Mouse (Mus musculus) lung, postnatal 0 days (tissue): ENCODE data around the gene Slc16a14. TPM values are rescaled to one million over a fixed set of nuclear protein-coding genes. Genes with fewer than 3 reads are reported as not detected.

ENCODE experiments used
- ATAC-seq: fragments of 200-750 bp; cut with Nextera tagmentation; 2 replicates; pipeline ENCODE4 v1.8.0; 2017; ENCODE audit warnings: moderate library complexity
- DNase-seq: peaks from one replicate; pipeline ENCODE4 v3.0.0-alpha.2; 2016; ENCODE audit warnings: low spot score
- H3K27ac ChIP-seq: fragments of 300-500 bp; sonication (generic); 2 replicates; pipeline ENCODE4 v1.5.1; 2014; ENCODE audit warnings: antibody characterized with exemption, mild to moderate bottlenecking, low read length, mixed read lengths
- H3K27me3 ChIP-seq: fragments of 300-500 bp; sonication (generic); replicated peaks from 2 replicates; pipeline ENCODE4 v1.6.1; 2014; ENCODE audit warnings: low read length, mixed read lengths; ENCODE audit not compliant: insufficient read depth
- H3K36me3 ChIP-seq: fragments of 300-500 bp; sonication (generic); 2 replicates; pipeline ENCODE4 v1.6.1; 2014; ENCODE audit warnings: low read length, mixed read lengths; ENCODE audit not compliant: insufficient read depth
- H3K4me1 ChIP-seq: fragments of 300-500 bp; sonication (generic); 2 replicates; pipeline ENCODE4 v1.6.1; 2014; ENCODE audit warnings: antibody characterized with exemption, low read depth, low read length, mixed read lengths; ENCODE audit not compliant: insufficient read depth
- H3K4me2 ChIP-seq: fragments of 300-500 bp; sonication (generic); replicated peaks from 2 replicates; pipeline ENCODE4 v1.6.1; 2014; ENCODE audit warnings: low read depth, mild to moderate bottlenecking, low read length, moderate library complexity, mixed read lengths
- H3K4me3 ChIP-seq: fragments of 300-500 bp; sonication (generic); 2 replicates; pipeline ENCODE4 v1.5.1; 2014; ENCODE audit warnings: low read depth, low read length
- H3K9ac ChIP-seq: fragments of 300-500 bp; sonication (generic); replicated peaks from 2 replicates; pipeline ENCODE4 v1.6.1; 2014; ENCODE audit warnings: low read depth, mild to moderate bottlenecking
- H3K9me3 ChIP-seq: fragments of 300-500 bp; sonication (generic); 2 replicates; pipeline ENCODE4 v1.6.1; 2016; ENCODE audit warnings: low read length, mixed read lengths
- CTCF ChIP-seq: IDR thresholded peaks from 2 replicates; pipeline ENCODE4 v1.5.1; 2016; ENCODE audit warnings: antibody characterized with exemption, mild to moderate bottlenecking
- EP300 ChIP-seq: IDR thresholded peaks from 2 replicates; pipeline ENCODE4 v1.6.1; 2016; ENCODE audit warnings: antibody characterized with exemption, mild to moderate bottlenecking, control low read depth
- WGBS: fragments of 180-500 bp; shearing (Covaris S2); extraction: QIAGEN DNeasy Blood & Tissue Kit; methylation state at CpG from one replicate; pipeline ENCODE4 v1.1.7; 2014; 5-methylcytosine and 5-hydroxymethylcytosine counted together
- polyA plus RNA-seq: library from polyadenylated mRNA; unstranded; fragments of >200 nt; fragmentation: Nextera tagmentation; extraction: Ambion mirVana; gene quantifications from 2 replicates; pipeline ENCODE4 v1.2.1, GENCODE M21; 2015

Slc16a14 gene
- polyA plus RNA-seq, 1 experiment from 2014 or later, result 0.04 TPM

DNA sequence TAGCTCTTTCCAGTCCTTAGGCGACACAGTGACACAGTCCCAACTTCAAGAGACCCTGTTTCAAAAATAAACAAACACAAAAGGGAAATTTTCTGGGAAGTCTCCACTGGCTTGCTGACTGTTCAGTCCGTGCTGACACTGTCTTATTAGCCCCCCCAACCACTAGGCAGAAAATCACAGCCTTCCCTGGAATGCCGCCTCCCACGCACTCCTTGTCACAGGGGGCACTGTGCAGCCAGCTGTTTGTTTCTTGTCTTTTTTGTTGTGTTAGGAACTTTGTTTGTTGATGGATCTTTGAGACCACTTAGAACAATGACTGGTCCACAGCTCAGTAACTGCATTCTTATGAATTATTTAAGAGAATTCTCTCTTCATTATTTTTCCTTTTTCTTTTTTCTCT is 51.0 kb downstream of the Slc16a14 start:
- no peak for ATAC-seq
- TF ChIP-seq CTCF, result no peak
- no peak for TF ChIP-seq EP300
- Histone ChIP-seq H3K4me3 (no peak overlapping the region), H3K27ac (no peak overlapping the region), H3K4me1 (no peaks in the 10 kb centered on the region), H3K36me3 (no peaks in the 10 kb centered on the region), H3K27me3 (no peaks in the 10 kb centered on the region), H3K9me3 (no peaks in the 10 kb centered on the region), H3K9ac (no peak overlapping the region), H3K4me2 (no peak overlapping the region)
- 64% methylated on average over 4 of the region's 4 CpGs for WGBS
- DNase-seq, result no peak

DNA sequence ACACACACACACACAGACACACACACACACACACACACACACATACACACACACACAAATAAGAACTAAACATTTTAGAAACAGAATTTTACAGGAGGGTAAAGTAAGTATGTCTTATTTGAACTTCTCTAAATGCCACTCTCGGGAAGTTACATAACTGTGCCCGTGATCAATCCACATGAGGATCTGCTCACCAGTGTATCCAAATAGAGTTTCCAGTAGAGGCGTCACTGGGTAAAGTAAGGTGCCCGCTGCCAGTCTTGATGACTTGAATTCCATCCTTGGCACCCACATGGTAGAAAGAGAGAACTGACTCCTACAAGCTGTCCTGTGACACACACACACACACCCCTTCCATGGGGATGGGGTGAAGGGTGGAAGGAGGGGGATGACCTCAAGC is 52.0 kb downstream of the Slc16a14 start:
- Histone ChIP-seq H3K36me3 (no peaks in the 10 kb centered on the region), H3K27me3 (no peaks in the 10 kb centered on the region), H3K9me3 (no peaks in the 10 kb centered on the region), H3K4me3 (no peak overlapping the region), H3K4me2 (no peak overlapping the region), H3K4me1 (no peaks in the 10 kb centered on the region), H3K27ac (no peak overlapping the region), H3K9ac (no peak overlapping the region)
- TF ChIP-seq CTCF, result no peak
- TF ChIP-seq EP300, result no peak
- ATAC-seq, result no peak
- DNase-seq, result no peak
- 79% methylated on average over 4 of the region's 4 CpGs for WGBS

DNA sequence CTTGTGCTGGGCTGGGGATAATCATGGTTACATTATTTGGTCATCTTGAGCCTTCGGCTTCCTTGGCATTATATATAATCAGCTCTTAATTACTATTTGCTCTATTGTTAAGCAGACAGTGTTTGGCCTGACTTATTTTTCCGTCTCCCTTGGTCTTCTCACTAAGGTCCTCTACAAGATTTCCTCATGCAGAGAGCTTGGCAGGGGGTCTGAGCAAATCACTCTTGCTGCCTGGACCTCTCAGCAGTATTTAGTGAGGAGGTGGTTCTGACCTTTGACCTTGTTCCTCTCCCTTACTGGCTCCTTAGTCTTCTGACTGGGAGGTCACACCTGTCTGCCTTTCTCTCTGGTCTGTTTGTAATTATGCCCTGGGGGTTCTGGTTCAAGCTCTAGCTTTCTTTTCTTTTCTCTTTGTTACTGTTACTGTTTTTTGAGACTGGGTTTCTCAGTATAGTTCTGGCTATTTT is 52.8 kb downstream of the Slc16a14 start:
- WGBS, result 64% methylated on average over 2 of the region's 2 CpGs
- Histone ChIP-seq H3K4me3 (no peak overlapping the region), H3K4me1 (no peaks in the 10 kb centered on the region), H3K27ac (no peak overlapping the region), H3K9me3 (no peaks in the 10 kb centered on the region), H3K36me3 (no peaks in the 10 kb centered on the region), H3K27me3 (no peaks in the 10 kb centered on the region), H3K4me2 (no peak overlapping the region), H3K9ac (no peak overlapping the region)
- ATAC-seq, result no peak
- DNase-seq, result no peak
- no peak for TF ChIP-seq CTCF
- no peak for TF ChIP-seq EP300

DNA sequence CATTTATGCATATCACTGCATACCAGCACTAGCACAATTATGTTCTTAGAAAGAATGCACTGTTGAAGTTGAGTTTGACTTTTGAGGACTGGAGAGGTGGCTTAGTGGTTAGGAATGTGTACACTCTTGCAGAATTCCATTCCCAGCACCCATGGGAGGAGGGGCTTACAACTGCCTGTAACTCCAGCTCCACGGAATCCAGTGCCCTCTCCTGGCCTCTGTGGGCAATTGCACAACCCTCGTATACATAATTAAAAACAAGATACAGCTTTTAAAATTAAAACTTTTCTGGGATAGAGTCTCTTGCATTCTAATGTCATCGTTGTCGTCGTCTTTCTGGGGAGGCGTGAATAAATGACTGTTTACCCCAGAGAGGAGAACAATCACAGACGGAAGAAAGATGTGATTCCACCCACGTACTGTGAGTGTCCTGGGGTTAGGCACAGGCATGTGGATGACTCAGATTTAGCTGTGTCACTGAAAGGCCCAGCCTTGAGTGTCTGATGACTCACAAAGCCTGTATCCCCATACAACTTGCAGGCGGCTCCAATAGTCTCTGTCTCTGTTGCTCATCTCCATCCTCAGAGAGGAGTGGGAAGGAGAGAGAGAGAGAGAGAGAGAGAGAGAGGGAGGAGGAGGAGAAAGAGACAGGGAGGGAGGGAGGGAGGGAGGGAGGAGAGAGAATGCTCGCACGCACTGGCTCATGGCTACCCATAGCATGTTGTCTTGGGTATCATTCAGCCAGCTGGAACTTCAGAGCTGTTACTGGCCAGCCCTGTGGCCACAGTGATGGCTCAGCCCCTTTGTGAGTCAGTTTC is 53.5 kb downstream of the Slc16a14 start:
- DNase-seq (no peak), ATAC-seq (no peak; the same call in 1 of the 2 replicates)
- no peak overlapping the region for H3K9ac ChIP-seq
- H3K27me3 ChIP-seq, result no peaks in the 10 kb centered on the region
- TF ChIP-seq EP300 (no peak), CTCF (peak; percentile 37)
- H3K4me2 ChIP-seq, result no peak overlapping the region
- no peak overlapping the region for H3K27ac ChIP-seq
- H3K36me3 ChIP-seq, result no peaks in the 10 kb centered on the region
- H3K4me1 ChIP-seq, result no peaks in the 10 kb centered on the region
- H3K4me3 ChIP-seq, result no peak overlapping the region
- no peaks in the 10 kb centered on the region for H3K9me3 ChIP-seq
- WGBS, result 70% methylated on average over 11 of the region's 11 CpGs

DNA sequence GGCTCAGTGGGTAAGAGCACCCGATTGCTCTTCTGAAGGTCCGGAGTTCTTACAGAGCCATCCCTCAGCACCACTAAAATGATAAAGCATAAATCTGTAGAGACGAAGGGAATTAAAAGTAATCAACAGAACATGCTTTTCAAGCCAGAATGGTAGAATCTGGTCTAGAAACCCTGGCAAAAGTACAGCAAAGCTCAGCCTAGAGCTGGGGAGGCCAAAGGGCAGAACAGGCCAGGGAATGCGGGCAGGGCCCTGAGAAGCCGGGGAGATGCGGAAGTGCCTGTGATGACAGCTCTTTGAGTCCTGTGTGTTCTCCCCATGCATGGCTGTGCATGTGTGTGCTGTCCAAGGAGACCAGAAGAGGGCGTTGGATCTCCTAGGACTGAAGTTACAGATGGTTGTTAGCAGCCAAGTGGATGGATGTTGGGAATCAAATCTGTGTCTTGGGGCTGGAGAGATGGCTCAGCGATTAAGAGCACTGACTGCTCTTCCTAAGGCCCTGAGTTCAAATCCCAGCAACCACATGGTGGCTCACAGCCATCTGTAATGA is 55.3 kb downstream of the Slc16a14 start:
- Histone ChIP-seq H3K4me2 (no peak overlapping the region), H3K4me3 (no peak overlapping the region), H3K9ac (no peak overlapping the region), H3K27ac (no peak overlapping the region), H3K27me3 (no peaks in the 10 kb centered on the region), H3K4me1 (no peaks in the 10 kb centered on the region), H3K9me3 (no peaks in the 10 kb centered on the region), H3K36me3 (no peaks in the 10 kb centered on the region)
- DNase-seq (no peak), ATAC-seq (no peak)
- 91% methylated on average over 8 of the region's 8 CpGs for WGBS
- no peak for TF ChIP-seq EP300
- TF ChIP-seq CTCF, result no peak

DNA sequence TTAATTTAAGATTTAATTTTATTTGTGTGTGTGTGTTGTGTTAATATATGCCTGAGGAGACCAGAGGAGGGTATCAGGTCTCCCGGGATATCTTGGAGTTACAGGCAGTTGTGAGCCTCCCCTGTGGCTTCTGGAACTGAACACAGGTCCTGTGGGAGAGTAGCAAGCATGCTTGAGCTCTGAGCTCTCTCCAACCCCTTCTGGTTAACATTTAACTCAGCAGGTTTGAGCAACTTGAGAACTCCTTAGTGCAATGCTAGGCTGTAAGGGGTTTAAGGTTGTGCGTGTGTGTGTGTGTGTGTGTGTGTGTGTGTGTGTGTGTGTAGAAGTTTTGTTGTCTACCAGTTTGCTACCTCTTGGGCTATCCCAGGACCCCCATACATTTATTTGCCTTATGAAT is 57.3 kb downstream of the Slc16a14 start:
- no peak overlapping the region for H3K4me2 ChIP-seq
- no peak for TF ChIP-seq CTCF
- no peak for TF ChIP-seq EP300
- ATAC-seq (no peak; the same call in 1 of the 2 replicates), DNase-seq (no peak)
- H3K9ac ChIP-seq, result no peak overlapping the region
- H3K27ac ChIP-seq, result no peak overlapping the region
- no peak overlapping the region for H3K4me3 ChIP-seq
- H3K36me3 ChIP-seq, result no peaks in the 10 kb centered on the region
- no peaks in the 10 kb centered on the region for H3K27me3 ChIP-seq
- WGBS, result 59% methylated on average over 2 of the region's 2 CpGs
- no peaks in the 10 kb centered on the region for H3K9me3 ChIP-seq
- no peaks in the 10 kb centered on the region for H3K4me1 ChIP-seq
